Mouse (Mus musculus) kidney, embryonic 15.5 days (tissue): ENCODE measurements around the gene Cdc7. TPM values are rescaled to one million over a fixed set of nuclear protein-coding genes. Genes with fewer than 3 reads are reported as not detected.
A peak's percentile ranks its signal among the peaks of the same experiment; 100 is the strongest.

ENCODE experiments used
- ATAC-seq: fragments of 200-750 bp; cut with Nextera tagmentation; replicated peaks from 2 replicates; pipeline ENCODE4 v1.8.0; 2017; ENCODE audit warnings: moderate TSS enrichment; ENCODE audit not compliant: low FRiP score
- H3K27ac ChIP-seq: fragments of 300-500 bp; sonication (generic); 2 replicates; pipeline ENCODE4 v1.5.1; 2015; ENCODE audit warnings: mild to moderate bottlenecking, inconsistent platforms
- H3K27me3 ChIP-seq: fragments of 300-500 bp; sonication (generic); 2 replicates; pipeline ENCODE4 v1.6.1; 2015; ENCODE audit warnings: inconsistent platforms
- H3K36me3 ChIP-seq: fragments of 300-500 bp; sonication (generic); 2 replicates; pipeline ENCODE4 v1.6.1; 2015; ENCODE audit warnings: inconsistent platforms
- H3K4me1 ChIP-seq: fragments of 300-500 bp; sonication (generic); 2 replicates; pipeline ENCODE4 v1.6.1; 2015; ENCODE audit warnings: inconsistent platforms
- H3K4me2 ChIP-seq: fragments of 300-500 bp; sonication (generic); 2 replicates; pipeline ENCODE4 v1.6.1; 2015; ENCODE audit warnings: moderate library complexity, mild to moderate bottlenecking, inconsistent platforms
- H3K4me3 ChIP-seq: fragments of 300-500 bp; sonication (generic); replicated peaks from 2 replicates; pipeline ENCODE4 v1.5.1; 2015; ENCODE audit warnings: mild to moderate bottlenecking, inconsistent platforms
- H3K9ac ChIP-seq: fragments of 300-500 bp; sonication (generic); 2 replicates; pipeline ENCODE4 v1.6.1; 2015; ENCODE audit warnings: mild to moderate bottlenecking, inconsistent platforms
- H3K9me3 ChIP-seq: fragments of 300-500 bp; sonication (generic); replicated peaks from 2 replicates; pipeline ENCODE4 v1.6.1; 2016; ENCODE audit warnings: inconsistent platforms
- WGBS: fragments of 180-500 bp; shearing (Covaris S2); methylation state at CpG from one replicate; pipeline ENCODE4 v1.1.7; 2015; ENCODE audit warnings: mixed read lengths; 5-methylcytosine and 5-hydroxymethylcytosine counted together
- polyA plus RNA-seq: library from polyadenylated mRNA; unstranded; fragments of >200 nt; fragmentation: Nextera tagmentation; extraction: Ambion mirVana; gene quantifications from 2 replicates; pipeline ENCODE4 v1.2.1, GENCODE M21; 2015

Gene Cdc7
- polyA plus RNA-seq, 1 experiment from 2014 or later: 41.7 TPM

GRCm38 (mm10) chr5:107016538-107016937 lies 52.4 kb downstream of the Cdc7 start:
- H3K4me3 ChIP-seq: no peak overlapping the region
- no peak overlapping the region for H3K27ac ChIP-seq
- no peak overlapping the region for H3K4me2 ChIP-seq
- peaks cover 46% of the 10 kb centered on the region for H3K4me1 ChIP-seq
- H3K36me3 ChIP-seq: no peaks in the 10 kb centered on the region
- no peaks in the 10 kb centered on the region for H3K27me3 ChIP-seq
- no peak for ATAC-seq
- H3K9ac ChIP-seq: no peak overlapping the region
- no peaks in the 10 kb centered on the region for H3K9me3 ChIP-seq
- WGBS: 82% methylated on average over 4 of the region's 4 CpGs

- Histone ChIP-seq H3K27me3 (no peaks in the 10 kb centered on the region), H3K4me3 (no peak overlapping the region), H3K4me2 (no peak overlapping the region), H3K9ac (no peak overlapping the region), H3K9me3 (no peaks in the 10 kb centered on the region; the same call in 1 of the 2 replicates), H3K27ac (no peak overlapping the region), H3K4me1 (peaks cover 44% of the 10 kb centered on the region), H3K36me3 (no peaks in the 10 kb centered on the region)
- 81% methylated on average over 2 of the region's 2 CpGs for WGBS
- ATAC-seq: no peak
Observed at GRCm38 (mm10) chr5:107017544-107017943, 53.4 kb downstream of the Cdc7 start.

- no peaks in the 10 kb centered on the region for H3K36me3 ChIP-seq
- H3K9me3 ChIP-seq: no peaks in the 10 kb centered on the region; the same call in 1 of the 2 replicates
- no peak overlapping the region for H3K9ac ChIP-seq
- H3K27me3 ChIP-seq: no peaks in the 10 kb centered on the region
- no peak for ATAC-seq
- H3K4me2 ChIP-seq: no peak overlapping the region
- WGBS: 77% methylated on average over 5 of the region's 5 CpGs
- H3K4me1 ChIP-seq: peaks cover 43% of the 10 kb centered on the region
- no peak overlapping the region for H3K4me3 ChIP-seq
- no peak overlapping the region for H3K27ac ChIP-seq
Observed at GRCm38 (mm10) chr5:107019057-107019456, 54.9 kb downstream of the Cdc7 start.

- WGBS: 66% methylated on average over 6 of the region's 6 CpGs
Observed at GRCm38 (mm10) chr5:107019904-107020303, 55.8 kb downstream of the Cdc7 start.

GRCm38 (mm10) chr5:107020366-107020765 lies 56.2 kb downstream of the Cdc7 start:
- 61% methylated on average over 7 of the region's 7 CpGs for WGBS
- no peak for ATAC-seq
- 0 out of 2 replicates have a peak overlapping the region, but pooled peaks have one; percentile 7 for H3K27ac ChIP-seq

More at GRCm38 (mm10) chr5:107019904-107020303, 55.8 kb downstream of the Cdc7 start:
- Histone ChIP-seq H3K27me3 (no peaks in the 10 kb centered on the region), H3K9ac (no peak overlapping the region), H3K27ac (0 out of 2 replicates have a peak overlapping the region, but pooled peaks have one; percentile 7), H3K9me3 (no peaks in the 10 kb centered on the region; the same call in 1 of the 2 replicates), H3K4me2 (no peak overlapping the region), H3K4me3 (no peak overlapping the region), H3K36me3 (no peaks in the 10 kb centered on the region), H3K4me1 (peaks cover 43% of the 10 kb centered on the region)
- no peak for ATAC-seq

GRCm38 (mm10) chr5:107021291-107022063 lies 57.4 kb downstream of the Cdc7 start:
- Histone ChIP-seq H3K27ac (no peak overlapping the region), H3K27me3 (no peaks in the 10 kb centered on the region), H3K4me2 (no peak overlapping the region), H3K4me1 (peaks cover 43% of the 10 kb centered on the region), H3K4me3 (no peak overlapping the region), H3K36me3 (no peaks in the 10 kb centered on the region), H3K9ac (no peak overlapping the region), H3K9me3 (no peaks in the 10 kb centered on the region; the same call in 1 of the 2 replicates)
- ATAC-seq: no peak
- 86% methylated on average over 14 of the region's 14 CpGs for WGBS

More at GRCm38 (mm10) chr5:107020366-107020765, 56.2 kb downstream of the Cdc7 start:
- Histone ChIP-seq H3K4me2 (no peak overlapping the region), H3K4me1 (peaks cover 43% of the 10 kb centered on the region), H3K9ac (no peak overlapping the region), H3K27me3 (no peaks in the 10 kb centered on the region), H3K4me3 (no peak overlapping the region), H3K9me3 (no peaks in the 10 kb centered on the region; the same call in 1 of the 2 replicates), H3K36me3 (no peaks in the 10 kb centered on the region)

GRCm38 (mm10) chr5:107022064-107022428 lies 57.9 kb downstream of the Cdc7 start:
- Histone ChIP-seq H3K9me3 (no peaks in the 10 kb centered on the region; the same call in 1 of the 2 replicates), H3K27ac (no peak overlapping the region), H3K9ac (no peak overlapping the region), H3K4me3 (no peak overlapping the region), H3K4me2 (no peak overlapping the region), H3K27me3 (no peaks in the 10 kb centered on the region), H3K4me1 (peaks cover 43% of the 10 kb centered on the region), H3K36me3 (no peaks in the 10 kb centered on the region)
- no peak for ATAC-seq
- WGBS: 93% methylated on average over 3 of the region's 3 CpGs

GRCm38 (mm10) chr5:107023951-107024350 lies 59.8 kb downstream of the Cdc7 start:
- no peak overlapping the region for H3K4me3 ChIP-seq
- H3K9ac ChIP-seq: no peak overlapping the region
- peak overlapping the region; percentile 19 for H3K27ac ChIP-seq
- H3K4me1 ChIP-seq: peaks cover 45% of the 10 kb centered on the region
- no peaks in the 10 kb centered on the region for H3K27me3 ChIP-seq
- no peaks in the 10 kb centered on the region; the same call in 1 of the 2 replicates for H3K9me3 ChIP-seq
- peak; percentile 49; the same call in 1 of the 2 replicates for ATAC-seq
- WGBS: 28% methylated on average over 5 of the region's 5 CpGs
- H3K36me3 ChIP-seq: no peaks in the 10 kb centered on the region
- H3K4me2 ChIP-seq: no peak overlapping the region

GRCm38 (mm10) chr5:107025371-107025770 lies 61.2 kb downstream of the Cdc7 start:
- H3K27ac ChIP-seq: no peak overlapping the region
- WGBS: 52% methylated on average over 5 of the region's 5 CpGs

GRCm38 (mm10) chr5:107025809-107026208 lies 61.7 kb downstream of the Cdc7 start:
- H3K9ac ChIP-seq: no peak overlapping the region
- H3K27ac ChIP-seq: no peak overlapping the region
- no peaks in the 10 kb centered on the region for H3K27me3 ChIP-seq
- WGBS: 54% methylated on average over 8 of the region's 8 CpGs
- H3K4me3 ChIP-seq: no peak overlapping the region
- H3K4me2 ChIP-seq: no peak overlapping the region
- H3K36me3 ChIP-seq: no peaks in the 10 kb centered on the region
- no peaks in the 10 kb centered on the region; the same call in 1 of the 2 replicates for H3K9me3 ChIP-seq
- H3K4me1 ChIP-seq: peaks cover 49% of the 10 kb centered on the region
- no peak for ATAC-seq

More at GRCm38 (mm10) chr5:107025371-107025770, 61.2 kb downstream of the Cdc7 start:
- H3K36me3 ChIP-seq: no peaks in the 10 kb centered on the region
- no peak overlapping the region for H3K4me3 ChIP-seq
- no peak for ATAC-seq
- no peaks in the 10 kb centered on the region for H3K27me3 ChIP-seq
- H3K9ac ChIP-seq: no peak overlapping the region
- peaks cover 52% of the 10 kb centered on the region for H3K4me1 ChIP-seq
- no peak overlapping the region for H3K4me2 ChIP-seq
- H3K9me3 ChIP-seq: no peaks in the 10 kb centered on the region; the same call in 1 of the 2 replicates

GRCm38 (mm10) chr5:107027616-107028015 lies 63.5 kb downstream of the Cdc7 start:
- Histone ChIP-seq H3K9ac (no peak overlapping the region), H3K4me3 (no peak overlapping the region), H3K27me3 (no peaks in the 10 kb centered on the region), H3K27ac (0 out of 2 replicates have a peak overlapping the region, but pooled peaks have one; percentile 37), H3K9me3 (no peaks in the 10 kb centered on the region; the same call in 1 of the 2 replicates), H3K36me3 (no peaks in the 10 kb centered on the region), H3K4me1 (peaks cover 38% of the 10 kb centered on the region), H3K4me2 (no peak overlapping the region)
- ATAC-seq: no peak
- 93% methylated on average over 6 of the region's 6 CpGs for WGBS

- no peak for ATAC-seq
- Histone ChIP-seq H3K4me2 (no peak overlapping the region), H3K4me3 (no peak overlapping the region), H3K4me1 (peaks cover 38% of the 10 kb centered on the region), H3K9ac (no peak overlapping the region), H3K9me3 (no peaks in the 10 kb centered on the region), H3K27ac (no peak overlapping the region), H3K27me3 (no peaks in the 10 kb centered on the region), H3K36me3 (no peaks in the 10 kb centered on the region)
- 35% methylated on average over 1 of the region's 1 CpGs for WGBS
Observed at GRCm38 (mm10) chr5:107028557-107028956, 64.4 kb downstream of the Cdc7 start.
